Mouse (Mus musculus) embryonic facial prominence, embryonic 10.5 days (tissue): Measurements from ENCODE around the gene Mpv17l2. TPM values are rescaled to one million over a fixed set of nuclear protein-coding genes. Genes with fewer than 3 reads are reported as not detected.
A peak's percentile ranks its signal among the peaks of the same experiment; 100 is the strongest.

Experiments used
- DNase-seq: peaks from one replicate; pipeline ENCODE4 v3.0.0-alpha.2; 2017; ENCODE audit warnings: low spot score
- H3K27ac ChIP-seq: fragments of 300-500 bp; sonication (generic); replicated peaks from 2 replicates; pipeline ENCODE4 v1.5.1; 2016; ENCODE audit warnings: mild to moderate bottlenecking
- H3K27me3 ChIP-seq: fragments of 300-500 bp; sonication (generic); replicated peaks from 2 replicates; pipeline ENCODE4 v1.6.1; 2016; ENCODE audit warnings: low read depth, mild to moderate bottlenecking; ENCODE audit not compliant: poor library complexity, severe bottlenecking
- H3K36me3 ChIP-seq: fragments of 300-500 bp; sonication (generic); replicated peaks from 2 replicates; pipeline ENCODE4 v1.6.1; 2016; ENCODE audit warnings: mild to moderate bottlenecking, moderate library complexity
- H3K4me1 ChIP-seq: fragments of 300-500 bp; sonication (generic); 2 replicates; pipeline ENCODE4 v1.6.1; 2016
- H3K4me3 ChIP-seq: fragments of 300-500 bp; sonication (generic); 2 replicates; pipeline ENCODE4 v1.5.1; 2016; ENCODE audit warnings: mild to moderate bottlenecking, moderate library complexity
- H3K9me3 ChIP-seq: fragments of 300-500 bp; sonication (generic); 2 replicates; pipeline ENCODE4 v1.6.1; 2016; ENCODE audit warnings: mild to moderate bottlenecking
- WGBS: fragments of 180-500 bp; shearing (Covaris S2); methylation state at CpG from one replicate; pipeline ENCODE4 v1.1.7; 2016; 5-methylcytosine and 5-hydroxymethylcytosine counted together
- polyA plus RNA-seq: library from polyadenylated mRNA; unstranded; fragments of >200 nt; fragmentation: Nextera tagmentation; extraction: Ambion mirVana; gene quantifications from 2 replicates; pipeline ENCODE4 v1.2.1, GENCODE M21; 2016

Mpv17l2 gene
- polyA plus RNA-seq, 1 experiment from 2014 or later = 34.5 TPM

DNA sequence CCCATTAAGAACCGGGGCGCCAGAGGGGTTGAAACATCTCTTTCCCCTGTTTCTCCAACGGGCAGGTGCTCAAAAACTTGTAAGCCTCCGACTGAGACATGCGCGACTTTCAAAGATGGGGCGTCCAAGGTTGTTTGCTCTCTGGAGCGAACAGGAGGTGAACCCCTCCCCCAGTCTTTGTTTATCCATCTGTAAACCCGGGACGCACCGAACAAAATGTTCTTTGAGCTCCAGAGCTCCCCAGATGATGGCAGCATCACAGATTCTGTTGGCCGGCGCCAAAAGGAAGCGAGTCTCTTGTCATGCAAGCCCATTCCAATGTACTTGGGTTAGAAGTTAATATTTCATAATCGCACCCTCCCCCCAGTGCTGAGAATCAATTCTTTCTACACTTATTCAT is 37.5 kb upstream of the Mpv17l2 start:
- no peak for DNase-seq
- WGBS = 14% methylated on average over 15 of the region's 15 CpGs
- no peaks in the 10 kb centered on the region for H3K36me3 ChIP-seq
- peaks cover 32% of the 10 kb centered on the region for H3K4me1 ChIP-seq
- H3K27ac ChIP-seq = no peak overlapping the region
- peak overlapping the region; percentile 72 for H3K4me3 ChIP-seq
- no peaks in the 10 kb centered on the region for H3K9me3 ChIP-seq
- H3K27me3 ChIP-seq = peaks cover 94% of the 10 kb centered on the region

DNA sequence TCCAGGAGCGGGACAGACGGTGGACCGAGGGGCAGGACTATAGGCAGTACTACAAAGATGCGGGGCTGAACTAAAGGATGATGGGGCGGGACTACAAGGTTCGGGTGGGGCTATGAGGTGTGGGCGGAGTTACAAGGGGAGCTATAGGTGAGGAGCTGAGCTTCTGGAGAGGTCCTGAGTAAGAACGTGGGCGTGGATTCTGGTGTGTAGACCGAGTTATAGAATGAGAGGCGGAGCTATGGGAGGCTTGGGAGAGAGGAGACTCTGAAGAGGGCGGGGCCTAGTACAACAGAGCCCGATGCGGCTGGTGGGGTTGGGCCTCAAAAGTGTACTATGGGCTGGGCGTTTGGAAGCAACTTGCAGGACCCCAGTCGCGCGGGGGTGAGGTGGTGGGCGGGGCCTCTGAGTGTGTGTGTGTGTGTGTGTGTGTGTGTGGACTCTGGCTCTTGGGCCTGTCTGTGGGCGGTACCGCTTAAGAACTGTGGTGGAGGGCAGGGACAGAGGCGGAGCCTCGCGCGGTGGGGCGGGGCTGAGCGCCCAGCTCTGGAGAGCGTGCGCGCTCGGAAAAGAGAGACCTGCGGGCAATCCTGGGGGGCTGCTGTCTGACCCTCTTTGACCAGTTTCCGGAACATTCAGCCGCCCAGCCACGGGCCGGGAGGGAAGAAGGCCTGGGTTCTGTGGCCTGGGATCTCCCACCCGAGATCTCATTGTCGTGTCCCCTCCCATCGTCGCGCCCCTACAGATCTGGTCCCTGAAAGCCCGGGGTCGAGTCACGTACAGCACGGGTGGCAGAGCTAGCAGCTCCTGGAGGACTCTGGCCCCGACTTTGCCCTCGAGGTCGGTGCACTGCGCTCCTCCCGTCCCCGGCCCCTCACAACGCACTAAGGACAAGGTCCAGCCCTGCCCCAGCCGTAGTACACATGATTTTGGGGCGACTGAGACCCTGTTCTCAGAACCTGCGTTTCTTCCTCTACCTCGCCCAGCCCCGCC is 36.6 kb upstream of the Mpv17l2 start:
- 1% methylated on average over 57 of the region's 57 CpGs for WGBS
- DNase-seq = peak; percentile 94
- Histone ChIP-seq H3K4me1 (peaks cover 41% of the 10 kb centered on the region), H3K9me3 (no peaks in the 10 kb centered on the region), H3K27ac (peak overlapping the region; percentile 83), H3K4me3 (peak overlapping the region; percentile 72), H3K27me3 (peaks cover 86% of the 10 kb centered on the region), H3K36me3 (no peaks in the 10 kb centered on the region)

DNA sequence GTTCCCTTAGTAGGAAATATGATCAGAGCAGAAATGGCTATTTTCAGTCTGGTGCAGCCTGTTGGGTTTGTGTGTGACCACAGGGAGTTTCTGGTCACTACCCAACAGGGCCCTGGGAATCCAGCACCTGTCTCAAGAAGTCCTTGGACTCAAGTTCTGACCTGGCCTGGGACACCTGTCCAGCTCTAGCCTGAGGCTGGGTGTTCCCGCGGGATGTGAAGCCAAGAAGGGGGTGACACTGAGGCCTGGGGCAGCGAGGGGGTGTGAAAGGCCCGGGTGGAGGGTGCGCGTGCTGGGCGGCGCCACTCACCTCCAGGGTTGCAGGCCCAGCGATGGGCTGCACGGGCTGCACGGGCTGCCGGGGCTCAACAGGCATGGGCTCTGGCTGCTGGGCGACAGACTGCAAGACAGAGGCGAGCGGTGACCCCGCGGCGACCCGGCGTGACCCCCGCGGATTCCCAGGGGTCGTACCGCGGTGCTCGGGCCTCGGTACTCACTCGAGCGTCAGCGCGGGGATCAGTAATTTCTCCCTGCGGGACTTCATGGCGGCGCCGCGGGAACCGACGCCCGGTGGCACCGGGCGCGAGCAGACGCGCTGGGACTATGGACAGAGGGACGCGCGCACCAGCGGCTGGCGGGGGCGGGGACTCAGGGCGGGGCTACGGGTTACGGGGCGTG is 35.8 kb upstream of the Mpv17l2 start:
- DNase-seq = no peak
- WGBS = 3% methylated on average over 54 of the region's 54 CpGs
- H3K4me1 ChIP-seq = peaks cover 49% of the 10 kb centered on the region
- H3K9me3 ChIP-seq = no peaks in the 10 kb centered on the region
- no peaks in the 10 kb centered on the region for H3K36me3 ChIP-seq
- H3K27me3 ChIP-seq = peaks cover 78% of the 10 kb centered on the region
- H3K4me3 ChIP-seq = peak overlapping the region; percentile 72
- peak overlapping the region; percentile 83 for H3K27ac ChIP-seq

DNA sequence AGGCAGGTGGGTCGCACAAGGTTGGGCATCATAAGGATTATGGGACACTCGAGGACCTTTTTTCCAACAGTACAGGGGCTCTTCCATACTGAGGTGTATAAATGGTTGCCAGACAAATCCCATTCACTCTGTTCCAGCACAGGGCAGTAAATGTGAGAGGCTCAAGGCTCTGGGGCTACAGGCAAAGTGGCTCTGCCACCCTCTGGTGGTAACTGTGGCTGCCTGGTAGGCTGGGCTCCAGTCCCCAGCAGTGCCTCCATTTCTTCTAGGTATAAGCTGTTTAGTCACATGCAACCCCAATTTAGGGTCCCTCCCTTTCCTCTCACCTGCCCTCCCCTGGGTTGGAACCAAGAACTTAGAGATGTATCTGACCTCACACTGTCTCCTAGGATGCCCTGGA is 34.6 kb upstream of the Mpv17l2 start:
- no peak for DNase-seq
- peaks cover 61% of the 10 kb centered on the region for H3K4me1 ChIP-seq
- H3K27ac ChIP-seq = no peak overlapping the region
- 85% methylated on average over 2 of the region's 2 CpGs for WGBS
- no peaks in the 10 kb centered on the region for H3K36me3 ChIP-seq
- H3K9me3 ChIP-seq = no peaks in the 10 kb centered on the region
- no peak overlapping the region for H3K4me3 ChIP-seq
- peaks cover 75% of the 10 kb centered on the region for H3K27me3 ChIP-seq

DNA sequence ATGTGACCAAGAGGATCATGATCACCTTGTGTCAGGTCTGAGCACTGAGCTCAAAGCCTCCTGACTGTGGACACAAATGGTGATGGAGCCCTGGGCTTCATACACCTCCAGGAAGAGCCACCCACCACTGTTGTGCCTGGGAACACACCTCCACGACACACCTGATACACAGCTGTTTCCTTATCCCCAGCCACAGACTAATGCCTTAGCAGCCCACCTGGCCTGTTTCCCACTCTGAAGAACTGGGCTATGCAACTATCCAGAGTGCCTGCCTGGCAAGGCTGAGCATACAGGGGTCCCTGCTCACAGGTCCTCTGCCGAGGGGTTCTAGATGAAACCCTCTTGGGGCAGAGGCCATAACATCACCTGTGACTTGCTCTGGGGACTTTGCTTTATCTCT is 33.5 kb upstream of the Mpv17l2 start:
- H3K4me3 ChIP-seq = no peak overlapping the region
- no peaks in the 10 kb centered on the region for H3K9me3 ChIP-seq
- H3K27me3 ChIP-seq = peaks cover 70% of the 10 kb centered on the region
- no peak overlapping the region for H3K27ac ChIP-seq
- peaks cover 72% of the 10 kb centered on the region for H3K4me1 ChIP-seq
- DNase-seq = no peak
- 87% methylated on average over 2 of the region's 2 CpGs for WGBS
- peaks cover 6% of the 10 kb centered on the region for H3K36me3 ChIP-seq

DNA sequence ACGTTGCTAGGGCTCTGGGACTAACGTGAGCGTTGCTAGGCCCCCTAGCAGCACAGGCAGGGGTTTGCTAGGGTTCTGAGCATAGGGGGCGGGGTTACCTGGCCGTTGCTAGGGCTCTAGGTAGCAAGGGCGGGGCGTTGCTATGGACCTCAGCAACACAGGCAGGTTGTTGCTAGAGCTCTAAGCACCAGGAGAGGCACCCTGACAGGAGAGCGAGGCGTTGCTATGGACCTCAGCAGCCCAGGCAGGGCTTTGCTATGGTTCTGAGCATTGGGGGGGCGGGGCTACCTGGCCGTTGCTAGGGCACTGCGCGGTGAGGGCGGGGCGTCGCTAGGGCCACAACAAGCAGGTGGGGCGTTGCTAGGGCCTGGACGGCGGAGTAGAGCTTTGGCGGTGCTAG is 32.0 kb upstream of the Mpv17l2 start:
- WGBS = under 1% methylated on average over 20 of the region's 20 CpGs
- H3K4me3 ChIP-seq = peak overlapping the region; percentile 78
- peaks cover 21% of the 10 kb centered on the region for H3K36me3 ChIP-seq
- H3K4me1 ChIP-seq = peaks cover 77% of the 10 kb centered on the region
- DNase-seq = peak; percentile 87
- H3K9me3 ChIP-seq = no peaks in the 10 kb centered on the region
- H3K27ac ChIP-seq = peak overlapping the region; percentile 89
- H3K27me3 ChIP-seq = peaks cover 70% of the 10 kb centered on the region

DNA sequence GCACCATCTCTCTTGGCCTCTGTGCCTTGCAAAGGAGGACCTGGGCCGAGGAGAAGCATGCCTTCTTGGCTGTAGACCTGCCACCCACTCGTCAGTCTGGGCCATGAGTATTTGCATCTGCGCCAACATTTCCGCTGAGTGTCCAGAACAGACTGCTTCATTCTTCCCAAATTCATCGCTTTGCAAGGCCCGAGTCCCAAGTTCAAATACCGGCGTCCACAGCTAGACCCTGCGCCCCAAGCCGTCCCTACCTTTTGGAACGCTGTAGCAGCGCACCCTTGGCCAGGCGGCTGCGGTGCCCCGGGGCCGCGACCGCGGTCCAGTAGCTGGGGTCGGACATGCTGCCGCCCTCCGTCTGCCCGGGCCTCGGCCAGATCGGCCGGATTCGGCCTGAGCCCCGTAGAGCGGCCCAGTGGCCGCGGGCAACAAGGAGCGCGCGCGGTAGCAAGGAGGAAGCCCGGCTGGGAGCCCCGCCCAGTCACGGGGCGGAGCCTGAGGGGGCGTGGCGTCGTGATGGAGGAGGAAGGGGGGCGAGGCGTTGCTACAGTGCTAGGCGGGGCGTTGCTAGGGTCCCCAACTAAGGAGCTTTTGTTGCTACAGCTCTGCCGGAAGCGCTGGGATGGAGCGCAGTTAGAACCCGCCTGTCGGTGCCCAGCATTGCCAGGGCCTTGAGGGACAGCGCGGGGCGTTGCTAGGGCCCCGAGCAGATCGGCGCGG is 31.4 kb upstream of the Mpv17l2 start:
- Histone ChIP-seq H3K27me3 (peaks cover 69% of the 10 kb centered on the region), H3K4me1 (peaks cover 77% of the 10 kb centered on the region), H3K36me3 (peaks cover 26% of the 10 kb centered on the region), H3K27ac (peak overlapping the region; percentile 89), H3K9me3 (no peaks in the 10 kb centered on the region), H3K4me3 (peak overlapping the region; percentile 78)
- DNase-seq = peak; percentile 99
- 6% methylated on average over 58 of the region's 58 CpGs for WGBS

DNA sequence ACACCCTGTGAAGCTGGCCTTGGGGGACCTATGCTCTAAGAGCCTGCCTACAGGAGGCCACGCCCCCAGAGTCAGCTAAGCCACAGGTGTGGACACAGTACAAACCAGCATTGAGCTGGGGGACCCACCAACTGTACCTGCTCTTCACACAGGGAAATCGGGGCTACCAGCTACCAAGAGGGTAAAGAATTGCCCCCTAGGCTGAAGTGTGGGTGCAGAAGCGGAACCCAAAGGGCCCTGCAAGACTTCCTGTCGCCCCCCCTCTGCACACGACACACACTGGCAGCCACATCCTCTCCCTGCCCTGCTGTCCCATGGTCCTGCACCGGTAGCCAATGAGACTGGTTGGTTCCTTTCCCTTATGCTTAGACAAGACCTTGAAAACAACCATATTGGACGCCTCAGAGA is 30.6 kb upstream of the Mpv17l2 start:
- H3K4me1 ChIP-seq = peaks cover 72% of the 10 kb centered on the region
- H3K36me3 ChIP-seq = peaks cover 35% of the 10 kb centered on the region
- DNase-seq = no peak
- H3K27me3 ChIP-seq = peaks cover 64% of the 10 kb centered on the region
- WGBS = 79% methylated on average over 7 of the region's 7 CpGs
- H3K4me3 ChIP-seq = peak overlapping the region; percentile 78
- H3K9me3 ChIP-seq = no peaks in the 10 kb centered on the region
- peak overlapping the region; percentile 63 for H3K27ac ChIP-seq

DNA sequence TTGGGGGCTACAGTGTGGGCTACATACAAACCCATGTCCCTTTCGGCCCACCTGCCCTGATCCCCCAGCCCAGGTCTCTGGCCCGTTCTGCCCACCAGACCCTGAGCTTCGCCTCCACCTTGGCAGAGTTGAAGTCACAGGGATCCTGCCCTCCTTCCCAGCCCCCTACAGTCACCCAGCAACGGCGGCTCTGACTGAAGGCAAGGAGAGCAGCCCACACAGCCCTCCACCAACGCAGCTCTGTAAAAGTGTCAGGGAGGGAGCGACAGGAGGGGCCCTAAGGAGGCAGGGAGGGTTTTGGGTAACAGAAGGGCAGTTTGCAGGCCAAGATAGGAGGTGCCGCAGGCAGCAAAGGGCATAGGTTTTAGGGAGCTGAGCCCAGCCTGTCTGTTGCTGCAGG is 30.1 kb upstream of the Mpv17l2 start:
- H3K36me3 ChIP-seq = peaks cover 39% of the 10 kb centered on the region
- DNase-seq = no peak
- peaks cover 59% of the 10 kb centered on the region for H3K27me3 ChIP-seq
- no peaks in the 10 kb centered on the region for H3K9me3 ChIP-seq
- peak overlapping the region; percentile 63 for H3K27ac ChIP-seq
- 63% methylated on average over 8 of the region's 8 CpGs for WGBS
- peak overlapping the region; percentile 78 for H3K4me3 ChIP-seq
- H3K4me1 ChIP-seq = peaks cover 68% of the 10 kb centered on the region

DNA sequence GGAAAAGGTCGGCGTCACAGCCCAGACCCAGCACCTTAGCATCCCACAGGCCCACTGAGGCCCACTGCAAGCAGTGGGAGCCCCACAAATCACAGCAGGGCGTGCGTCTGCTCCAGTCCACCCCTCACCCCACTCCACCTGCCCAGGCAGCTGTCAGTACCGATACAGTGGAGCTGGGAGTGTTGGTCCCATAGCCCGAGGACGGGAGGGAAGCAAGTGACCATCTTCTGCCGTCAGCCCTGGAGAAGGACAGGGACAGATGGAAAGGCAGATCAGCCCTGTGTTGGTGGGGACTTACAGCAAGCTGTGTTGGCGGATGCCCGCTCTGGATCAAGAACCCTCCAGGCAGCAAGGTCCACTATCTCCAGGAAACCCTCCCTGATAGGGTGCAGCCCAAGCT is 28.3 kb upstream of the Mpv17l2 start:
- peak overlapping the region; percentile 46; the same call in 1 of the 2 replicates for H3K4me3 ChIP-seq
- DNase-seq = no peak
- H3K9me3 ChIP-seq = no peaks in the 10 kb centered on the region
- peaks cover 42% of the 10 kb centered on the region for H3K27me3 ChIP-seq
- 77% methylated on average over 10 of the region's 10 CpGs for WGBS
- H3K4me1 ChIP-seq = peaks cover 66% of the 10 kb centered on the region
- H3K36me3 ChIP-seq = peaks cover 57% of the 10 kb centered on the region
- no peak overlapping the region for H3K27ac ChIP-seq

DNA sequence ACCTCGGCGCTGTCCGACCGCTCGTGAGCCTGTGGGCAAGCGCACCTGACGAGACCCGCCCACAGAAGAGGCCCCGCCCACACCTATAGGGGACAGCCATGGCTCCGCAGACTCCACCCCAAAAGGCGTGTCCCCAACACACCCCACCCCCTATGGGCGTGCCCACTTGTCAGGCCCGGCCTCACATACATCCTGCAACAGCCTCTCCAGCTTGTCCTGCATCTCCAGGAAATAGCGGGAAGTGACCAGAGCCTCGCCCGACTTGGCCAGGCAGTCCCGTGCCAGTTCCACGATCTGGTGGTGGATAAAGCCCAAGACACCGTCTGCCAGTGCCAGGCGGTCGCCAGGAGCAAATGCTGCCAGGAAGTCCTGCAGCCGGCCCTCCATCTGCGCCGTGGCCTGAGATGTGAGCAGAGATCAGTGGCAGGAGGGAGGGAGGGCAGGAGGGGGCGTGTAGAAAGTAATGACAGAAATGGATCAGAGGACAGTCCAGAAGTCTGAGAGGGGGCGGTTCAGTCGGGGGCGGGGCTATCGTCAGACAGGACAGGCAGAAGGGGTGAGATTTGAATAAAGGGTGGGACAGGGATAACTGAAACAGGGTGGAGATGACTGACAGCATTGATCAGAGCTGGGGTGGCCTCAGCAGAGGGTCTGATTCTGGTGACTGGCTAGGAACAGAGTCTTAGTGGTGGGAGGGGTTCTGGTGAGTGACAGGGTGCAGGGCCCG is 27.4 kb upstream of the Mpv17l2 start:
- 9% methylated on average over 30 of the region's 30 CpGs for WGBS
- peak overlapping the region; percentile 46 for H3K4me3 ChIP-seq
- 0 out of 2 replicates have a peak overlapping the region, but pooled peaks have one; percentile 2 for H3K27ac ChIP-seq
- H3K9me3 ChIP-seq = no peaks in the 10 kb centered on the region
- peaks cover 61% of the 10 kb centered on the region for H3K4me1 ChIP-seq
- peaks cover 34% of the 10 kb centered on the region for H3K27me3 ChIP-seq
- H3K36me3 ChIP-seq = peaks cover 67% of the 10 kb centered on the region
- DNase-seq = peak; percentile 87

DNA sequence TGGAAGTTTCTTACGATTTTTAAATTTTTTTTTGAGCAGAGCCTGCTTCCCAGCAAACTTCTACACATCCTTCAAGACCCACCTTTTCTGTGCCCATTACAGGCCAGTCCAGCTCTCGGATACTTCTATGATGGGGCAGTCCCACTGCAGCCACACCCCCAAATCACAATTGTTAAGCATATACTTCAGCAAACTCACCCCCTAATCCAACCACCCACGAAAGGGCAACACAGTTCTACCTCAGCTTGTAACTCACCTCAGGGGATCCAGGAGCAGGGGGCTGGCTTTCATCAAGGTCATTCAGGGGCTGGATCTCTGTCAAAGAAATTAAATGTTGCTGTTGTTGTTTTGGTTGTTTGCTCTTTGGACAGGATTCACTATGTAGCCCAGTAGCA is 26.3 kb upstream of the Mpv17l2 start:
- WGBS = 92% methylated on average over 3 of the region's 3 CpGs
- H3K4me3 ChIP-seq = peak overlapping the region; percentile 46; the same call in 1 of the 2 replicates
- peaks cover 34% of the 10 kb centered on the region for H3K27me3 ChIP-seq
- H3K36me3 ChIP-seq = peaks cover 77% of the 10 kb centered on the region
- no peak for DNase-seq
- H3K9me3 ChIP-seq = no peaks in the 10 kb centered on the region
- no peak overlapping the region for H3K27ac ChIP-seq
- H3K4me1 ChIP-seq = peaks cover 51% of the 10 kb centered on the region
